In genomic region chr11:59342956-59343355, GRCm38 (mm10) we compare ENCODE assay signal across 24 mouse cellular contexts. TPM values are rescaled to one million over a fixed set of nuclear protein-coding genes. Genes with fewer than 3 reads are reported as not detected.
DNase-seq lines count a peak whose midpoint lies in the region; ATAC-seq and TF ChIP-seq lines count a peak whose summit lies in the region.
"Had no signal": no experiment of that assay in that cellular context is flagged by ENCODE, and none has a peak within 500 bp of the region (broad histone marks: within the 10 kb centered on the region; RNA-seq: fewer than 3 reads in every experiment).

No protein-coding gene starts in this region.

- H3K27me3 ChIP-seq in MEL (ENCODE audit: control insufficient read depth in 1 of 2, insufficient read depth in 2 of 2, low read length in 2 of 2), result no peaks in the 10 kb centered on the region
- H3K27me3 ChIP-seq: embryonic facial prominence, embryonic 12.5 days; forebrain, embryonic 12.5 days had no signal

- TF ChIP-seq POLR2A in MEL (IDR thresholded peaks at IDR 0.05; ENCODE audit: control insufficient read depth in 1 of 2, insufficient read depth in 1 of 2, low read depth in 1 of 2, low read length in 2 of 2, poor library complexity in 1 of 2), result no peak

- TF ChIP-seq CTCF in MEL (IDR thresholded peaks at IDR 0.05 in 2 of 3, conservative IDR thresholded peaks at IDR 0.05 in 1 of 3; ENCODE audit: control insufficient read depth in 1 of 3, insufficient read depth in 1 of 3, low read depth in 2 of 3, low read length in 3 of 3, poor library complexity in 1 of 3, severe bottlenecking in 1 of 3), result no peak

- no peaks in the 10 kb centered on the region for H3K36me3 ChIP-seq in MEL (ENCODE audit: control insufficient read depth in 1 of 2, insufficient read depth in 2 of 2, low read length in 2 of 2)
- H3K36me3 ChIP-seq: embryonic facial prominence, embryonic 10.5 days; embryonic facial prominence, embryonic 12.5 days; forebrain, embryonic 10.5 days; forebrain, embryonic 12.5 days had no signal

- no peak for TF ChIP-seq RAD21 in MEL (IDR thresholded peaks at IDR 0.05; ENCODE audit: low read depth, low read length)

- H3K9me3 ChIP-seq in MEL (replicated peaks; ENCODE audit: insufficient read depth, low read length), result no peaks in the 10 kb centered on the region
- H3K9me3 ChIP-seq: embryonic facial prominence, embryonic 12.5 days; forebrain, embryonic 10.5 days; forebrain, embryonic 12.5 days had no signal

- no peak for TF ChIP-seq EP300 in MEL (IDR thresholded peaks at IDR 0.05; ENCODE audit: low read depth in 1 of 2, low read length in 2 of 2)

- DNase-seq in MEL (ENCODE audit: low read depth, low spot score) (peak; percentile 65), MEL-GATA-1-ER (ENCODE audit: extremely low read depth, low read depth) (peak; percentile 54)
- no peak for DNase-seq in heart, adult 18-20 months
- no peak for DNase-seq in neural tube, embryonic 10.5 days (ENCODE audit: extremely low spot score, low spot score)
- DNase-seq: adrenal gland, adult 2 months; adrenal gland, postnatal 14 days; adrenal gland, postnatal 36 days; cerebellum, adult 18-20 months; cerebellum, adult 8-10 months; cerebellum, adult 9-11 months; cerebellum, postnatal 14 days; cerebellum, postnatal 36 days had no signal

- no peak overlapping the region for H3K4me3 ChIP-seq in MEL (ENCODE audit: control insufficient read depth in 1 of 2, insufficient read depth in 1 of 2, low read depth in 2 of 2, low read length in 2 of 2)
- H3K4me3 ChIP-seq: embryonic facial prominence, embryonic 10.5 days; embryonic facial prominence, embryonic 12.5 days; forebrain, embryonic 10.5 days; forebrain, embryonic 12.5 days had no signal

- no peak overlapping the region for H3K27ac ChIP-seq in MEL (ENCODE audit: control insufficient read depth, low read depth, low read length)
- H3K27ac ChIP-seq: embryonic facial prominence, embryonic 10.5 days; embryonic facial prominence, embryonic 12.5 days; forebrain, embryonic 10.5 days; forebrain, embryonic 12.5 days had no signal

- H3K9ac ChIP-seq in MEL (ENCODE audit: control insufficient read depth, low read depth, low read length, poor library complexity, severe bottlenecking), result no peak overlapping the region
- H3K9ac ChIP-seq: embryonic facial prominence, embryonic 12.5 days; forebrain, embryonic 12.5 days had no signal

- no peaks in the 10 kb centered on the region for H3K79me2 ChIP-seq in MEL (ENCODE audit: control insufficient read depth, insufficient read depth, low read length, poor library complexity)

- peaks cover 0 to 6% of the 10 kb centered on the region in 2 experiments; a peak in 2 of 4 replicates for H3K4me1 ChIP-seq in MEL (ENCODE audit: control insufficient read depth in 1 of 2, insufficient read depth in 2 of 2, low read length in 2 of 2)

- ATAC-seq in granulocyte monocyte progenitor cell, adult 5-6 weeks (replicated peaks; ENCODE audit: poor library complexity, severe bottlenecking), result peak; percentile 44; the same call in 1 of the 2 replicates
- peak; percentile 39; the same call in 1 of the 2 replicates for ATAC-seq in megakaryocyte progenitor cell, adult 5-6 weeks (replicated peaks; ENCODE audit: poor library complexity)
- no peak for ATAC-seq in erythroid progenitor cell, adult 5-6 weeks (replicated peaks; ENCODE audit: low FRiP score, poor library complexity, severe bottlenecking)
- ATAC-seq: forebrain, embryonic 14.5 days; forebrain, embryonic 16.5 days had no signal

TF ChIP-seq in MEL, 35 proteins besides CTCF, POLR2A, EP300 and RAD21:
- TF ChIP-seq E2F4 (IDR thresholded peaks at IDR 0.05; ENCODE audit: borderline replicate concordance, low read depth, low read length), result no peak
- TF ChIP-seq GABPA (IDR thresholded peaks at IDR 0.05; ENCODE audit: low read depth, low read length), result no peak
- TF ChIP-seq MAZ (IDR thresholded peaks at IDR 0.05; ENCODE audit: low read depth, low read length), result no peak
- TF ChIP-seq USF1 (IDR thresholded peaks at IDR 0.05; ENCODE audit: low read depth, low read length), result no peak
- no peak for TF ChIP-seq USF2 (IDR thresholded peaks at IDR 0.05; ENCODE audit: borderline replicate concordance in 1 of 2, insufficient read depth in 1 of 2, low read depth in 1 of 2, low read length in 2 of 2)
- TF ChIP-seq ELF1 (IDR thresholded peaks at IDR 0.05; ENCODE audit: low read depth, low read length), result no peak
- TF ChIP-seq MYB (IDR thresholded peaks at IDR 0.05; ENCODE audit: low read depth, low read length), result no peak
- TF ChIP-seq MAFK (IDR thresholded peaks at IDR 0.05; ENCODE audit: borderline replicate concordance, low read depth, low read length), result no peak
- TF ChIP-seq NELFE (IDR thresholded peaks at IDR 0.05; ENCODE audit: low read depth, low read length), result no peak
- no peak for TF ChIP-seq RCOR1 (IDR thresholded peaks at IDR 0.05; ENCODE audit: low read depth, low read length)
- TF ChIP-seq BHLHE40 (IDR thresholded peaks at IDR 0.05; ENCODE audit: borderline replicate concordance, low read depth, low read length), result no peak
- TF ChIP-seq MYC (IDR thresholded peaks at IDR 0.05; ENCODE audit: low read depth, low read length), result no peak
- TF ChIP-seq ZMIZ1 (IDR thresholded peaks at IDR 0.05; ENCODE audit: low read depth, low read length), result no peak
- no peak for TF ChIP-seq TAL1 (IDR thresholded peaks at IDR 0.05; ENCODE audit: low read length)
- TF ChIP-seq ZNF384 (IDR thresholded peaks at IDR 0.05; ENCODE audit: low read depth, low read length), result no peak
- TF ChIP-seq POLR2AphosphoS5 (IDR thresholded peaks at IDR 0.05; ENCODE audit: borderline replicate concordance, low read depth, low read length), result no peak
TF ChIP-seq in MEL: peak in this region for 0.

RNA-seq across cellular contexts. Expression of gene Prss38, which starts 32.5 kb away (rescaled TPM):
- total RNA-seq in MEL (2012; rRNA removed), result not detected in 2 replicates
- not detected for polyA plus RNA-seq in MEL (2012; ENCODE audit: insufficient read depth in 1 of 2, insufficient read length in 2 of 2, low read depth in 1 of 2, low replicate concordance in 2 of 2, missing spikeins in 1 of 2)
- total RNA-seq in granulocyte monocyte progenitor cell, adult 5-6 weeks (2014; fragmentation: Nextera tagmentation), result not detected in 2 replicates
- total RNA-seq in granulocyte monocyte progenitor cell, adult 5-6 weeks (2017), result not detected in 2 replicates
- total RNA-seq in megakaryocyte progenitor cell, adult 5-6 weeks (2015), result not detected in 2 replicates
- total RNA-seq in megakaryocyte progenitor cell, adult 5-6 weeks (2017), result not detected in 2 replicates
- total RNA-seq in erythroid progenitor cell, adult 5-6 weeks (2015; ENCODE audit: low replicate concordance), result not detected in 2 replicates
- total RNA-seq in erythroid progenitor cell, adult 5-6 weeks (2017; ENCODE audit: low replicate concordance), result not detected in 2 replicates
- total RNA-seq in heart, adult 18-20 months (2021), result not detected
- total RNA-seq: adrenal gland, adult 2 months; adrenal gland, postnatal 14 days; adrenal gland, postnatal 36 days had no signal
- polyA plus RNA-seq: adrenal gland, adult 2 months; C2C12; embryonic facial prominence, embryonic 10.5 days; embryonic facial prominence, embryonic 12.5 days; embryonic facial prominence, embryonic 14.5 days; forebrain, embryonic 10.5 days; forebrain, embryonic 12.5 days; forebrain, embryonic 14.5 days; forebrain, embryonic 16.5 days had no signal

RNA-seq across cellular contexts. Expression of gene Wnt9a, which starts 36.2 kb away (rescaled TPM):
- not detected in 2 replicates for total RNA-seq in MEL (2012; rRNA removed)
- not detected for polyA plus RNA-seq in MEL (2012; ENCODE audit: insufficient read depth in 1 of 2, insufficient read length in 2 of 2, low read depth in 1 of 2, low replicate concordance in 2 of 2, missing spikeins in 1 of 2)
- total RNA-seq in granulocyte monocyte progenitor cell, adult 5-6 weeks (2014; fragmentation: Nextera tagmentation), result not detected in 2 replicates
- not detected in 2 replicates for total RNA-seq in granulocyte monocyte progenitor cell, adult 5-6 weeks (2017)
- not detected in 2 replicates for total RNA-seq in megakaryocyte progenitor cell, adult 5-6 weeks (2015)
- total RNA-seq in megakaryocyte progenitor cell, adult 5-6 weeks (2017), result not detected in 2 replicates
- total RNA-seq in erythroid progenitor cell, adult 5-6 weeks (2015; ENCODE audit: low replicate concordance), result not detected in 2 replicates
- total RNA-seq in erythroid progenitor cell, adult 5-6 weeks (2017; ENCODE audit: low replicate concordance), result not detected in 2 replicates
- total RNA-seq in heart, adult 18-20 months (2021), result 1 to 10 TPM; 3.8 to 4.2 TPM

RNA-seq across cellular contexts. Expression of gene Wnt3a, which starts 52.4 kb away (rescaled TPM):
- total RNA-seq in MEL (2012; rRNA removed), result not detected in 2 replicates
- polyA plus RNA-seq in MEL (2012; ENCODE audit: insufficient read depth in 1 of 2, insufficient read length in 2 of 2, low read depth in 1 of 2, low replicate concordance in 2 of 2, missing spikeins in 1 of 2), result not detected
- not detected in 2 replicates for total RNA-seq in granulocyte monocyte progenitor cell, adult 5-6 weeks (2014; fragmentation: Nextera tagmentation)
- not detected in 2 replicates for total RNA-seq in granulocyte monocyte progenitor cell, adult 5-6 weeks (2017)
- not detected in 2 replicates for total RNA-seq in megakaryocyte progenitor cell, adult 5-6 weeks (2015)
- not detected in 2 replicates for total RNA-seq in megakaryocyte progenitor cell, adult 5-6 weeks (2017)
- not detected in 2 replicates for total RNA-seq in erythroid progenitor cell, adult 5-6 weeks (2015; ENCODE audit: low replicate concordance)
- total RNA-seq in erythroid progenitor cell, adult 5-6 weeks (2017; ENCODE audit: low replicate concordance), result not detected in 2 replicates
- not detected for total RNA-seq in heart, adult 18-20 months (2021)
- total RNA-seq: adrenal gland, adult 2 months; adrenal gland, postnatal 14 days; adrenal gland, postnatal 36 days had no signal
- polyA plus RNA-seq: adrenal gland, adult 2 months; C2C12; cortical plate, adult 2 months had no signal

Comparison
In these comparisons a context has a peak if more than half of its experiments do, and no peak if none do; other contexts are left out.
1. DNase-seq: peak in MEL (single experiment) and MEL-GATA-1-ER (single experiment); none in heart, adult 18-20 months (0 of 2) and neural tube, embryonic 10.5 days (single experiment).